ENCODE assay signal across 35 mouse cellular contexts in genomic region chr11:77502481-77502880, GRCm38 (mm10). TPM values are rescaled to one million over a fixed set of nuclear protein-coding genes. Genes with fewer than 3 reads are reported as not detected.
A peak's percentile ranks its signal among the peaks of the same experiment; 100 is the strongest.
DNase-seq lines count a peak whose midpoint lies in the region; ATAC-seq and TF ChIP-seq lines count a peak whose summit lies in the region.
"Had no signal": no experiment of that assay in that cellular context is flagged by ENCODE, and none has a peak within 500 bp of the region (broad histone marks: within the 10 kb centered on the region; RNA-seq: fewer than 3 reads in every experiment).

No protein-coding gene starts in this region.

- peak overlapping the region; percentile 26 for H3K27ac ChIP-seq in heart, adult 2 months
- no peak overlapping the region for H3K27ac ChIP-seq in kidney, embryonic 15.5 days
- H3K27ac ChIP-seq: embryonic facial prominence, embryonic 15.5 days; forebrain, embryonic 12.5 days; hindbrain, embryonic 15.5 days; liver, embryonic 13.5 days; midbrain, embryonic 13.5 days; neural tube, embryonic 15.5 days had no signal

- H3K36me3 ChIP-seq in heart, adult 2 months (ENCODE audit: control insufficient read depth, insufficient read depth, low read length), result peaks cover 2% of the 10 kb centered on the region; the same call in 1 of the 2 replicates
- H3K36me3 ChIP-seq in kidney, embryonic 15.5 days, result peaks cover 83% of the 10 kb centered on the region
- peaks cover 91% of the 10 kb centered on the region for H3K36me3 ChIP-seq in E14TG2a.4 (ENCODE audit: insufficient read depth, low read length)

- WGBS in heart, adult 2 months, result 61% methylated on average over 6 of the region's 6 CpGs
- 76% methylated on average over 6 of the region's 6 CpGs for WGBS in kidney, embryonic 15.5 days

- peaks cover 23% of the 10 kb centered on the region for H3K4me1 ChIP-seq in heart, adult 2 months (ENCODE audit: control insufficient read depth, insufficient read depth, low read length)
- peaks cover 35% of the 10 kb centered on the region for H3K4me1 ChIP-seq in kidney, embryonic 15.5 days
- H3K4me1 ChIP-seq in E14TG2a.4 (replicated peaks; ENCODE audit: low read depth, low read length), result peaks cover 100% of the 10 kb centered on the region

- no peaks in the 10 kb centered on the region for H3K9me3 ChIP-seq in kidney, embryonic 15.5 days (replicated peaks)
- no peaks in the 10 kb centered on the region for H3K9me3 ChIP-seq in E14TG2a.4 (ENCODE audit: low read length)
- H3K9me3 ChIP-seq: embryonic facial prominence, embryonic 15.5 days; forebrain, embryonic 12.5 days; G1E; hindbrain, embryonic 15.5 days; liver, embryonic 13.5 days; megakaryocyte, embryonic 14.5 days; midbrain, embryonic 13.5 days; neural tube, embryonic 15.5 days had no signal

- no peak overlapping the region for H3K9ac ChIP-seq in heart, adult 2 months (ENCODE audit: low read depth, low read length)
- H3K9ac ChIP-seq in kidney, embryonic 15.5 days, result no peak overlapping the region
- H3K9ac ChIP-seq: embryonic facial prominence, embryonic 15.5 days; forebrain, embryonic 12.5 days; hindbrain, embryonic 15.5 days; liver, embryonic 13.5 days; midbrain, embryonic 13.5 days; neural tube, embryonic 15.5 days had no signal

- no peak for ATAC-seq in kidney, embryonic 15.5 days (replicated peaks; ENCODE audit: low FRiP score)
- ATAC-seq: lung, postnatal 0 days; midbrain, embryonic 13.5 days had no signal

- no peak overlapping the region for H3K4me2 ChIP-seq in kidney, embryonic 15.5 days
- H3K4me2 ChIP-seq: embryonic facial prominence, embryonic 15.5 days; forebrain, embryonic 12.5 days; hindbrain, embryonic 15.5 days; liver, embryonic 13.5 days; midbrain, embryonic 13.5 days; neural tube, embryonic 15.5 days had no signal

- no peak for TF ChIP-seq CTCF in heart, adult 2 months (IDR thresholded peaks at IDR 0.05)
- TF ChIP-seq CTCF in E14TG2a.4 (conservative IDR thresholded peaks at IDR 0.05; ENCODE audit: low read length), result no peak; the same call in 1 of the 2 replicates

- no peak for TF ChIP-seq EP300 in heart, adult 2 months (IDR thresholded peaks at IDR 0.05; ENCODE audit: insufficient read depth, low read depth, low read length)

- H3K4me3 ChIP-seq in heart, adult 2 months, result no peak overlapping the region
- no peak overlapping the region for H3K4me3 ChIP-seq in kidney, embryonic 15.5 days (replicated peaks)
- peak overlapping the region; percentile 46 for H3K4me3 ChIP-seq in E14TG2a.4 (replicated peaks; ENCODE audit: low read length)
- H3K4me3 ChIP-seq: embryonic facial prominence, embryonic 15.5 days; forebrain, embryonic 12.5 days; hindbrain, embryonic 15.5 days; liver, embryonic 13.5 days; megakaryocyte, embryonic 14.5 days; midbrain, embryonic 13.5 days; neural tube, embryonic 15.5 days had no signal

- H3K27me3 ChIP-seq in heart, adult 2 months (ENCODE audit: control insufficient read depth, insufficient read depth, low read length), result no peaks in the 10 kb centered on the region
- H3K27me3 ChIP-seq in kidney, embryonic 15.5 days, result no peaks in the 10 kb centered on the region
- H3K27me3 ChIP-seq in E14TG2a.4 (ENCODE audit: insufficient read depth, low read length), result no peaks in the 10 kb centered on the region
- H3K27me3 ChIP-seq: CH12.LX; embryonic facial prominence, embryonic 15.5 days; forebrain, embryonic 12.5 days; hindbrain, embryonic 15.5 days; liver, embryonic 13.5 days; megakaryocyte, embryonic 14.5 days; midbrain, embryonic 13.5 days; neural tube, embryonic 15.5 days had no signal

- DNase-seq in cerebellum, adult 9-11 months, result peak; percentile 32
- no peak for DNase-seq in cerebellum, postnatal 10 days
- DNase-seq in heart, adult 2 months, result no peak
- DNase-seq in heart, postnatal 4 days, result no peak
- peak; percentile 15 for DNase-seq in kidney, adult 9 months
- DNase-seq in ovary, postnatal 36 days (ENCODE audit: low spot score), result no peak
- DNase-seq: adrenal gland, adult 8-10 months; gastrocnemius, postnatal 25 days; heart, adult 18-20 months; kidney, postnatal 36 days; layer of hippocampus, postnatal 36 days; left cerebral cortex, postnatal 4 days; liver, embryonic 13.5 days; lung, adult 18-20 months; right cerebral cortex, postnatal 25 days; thymus, postnatal 14 days had no signal

- intact Hi-C loops in heart, adult 2 months (cut with DNase I), result no loop called here

- no peak for TF ChIP-seq POLR2A in heart, adult 2 months (IDR thresholded peaks at IDR 0.05; ENCODE audit: insufficient read depth, low read depth, low read length)

- H3K79me2 ChIP-seq in heart, adult 2 months (replicated peaks; ENCODE audit: control insufficient read depth, insufficient read depth, low read length), result peaks cover 2% of the 10 kb centered on the region; the same call in 1 of the 2 replicates

RNA-seq across cellular contexts. Expression of gene Git1, which starts 9.1 kb away (rescaled TPM):
- total RNA-seq in heart, adult 2 months (2021), result 10 to 100 TPM; 53.3 to 59.4 TPM
- polyA plus RNA-seq in heart, adult 2 months (2012; rRNA removed), result 52.3 and 54.0 TPM in 2 replicates
- 10 to 100 TPM; 76.8 to 81.0 TPM for total RNA-seq in heart, postnatal 4 days (2021)
- polyA plus RNA-seq in kidney, embryonic 15.5 days (2015; fragmentation: Nextera tagmentation; extraction: Ambion mirVana), result 9.7 and 12.6 TPM in 2 replicates

RNA-seq across cellular contexts. Expression of gene Abhd15, which starts 12.4 kb away (rescaled TPM):
- total RNA-seq in heart, adult 2 months (2021), result 1 to 10 TPM; 2.4 to 2.9 TPM
- polyA plus RNA-seq in heart, adult 2 months (2012; rRNA removed), result 1.4 and 2.0 TPM in 2 replicates
- total RNA-seq in heart, postnatal 4 days (2021), result 1 to 10 TPM; 1.4 to 1.5 TPM
- 1.9 TPM in 2 replicates for polyA plus RNA-seq in kidney, embryonic 15.5 days (2015; fragmentation: Nextera tagmentation; extraction: Ambion mirVana)

RNA-seq across cellular contexts. Expression of gene Ankrd13b, which starts 13.0 kb away (rescaled TPM):
- total RNA-seq in heart, adult 2 months (2021), result 10 to 100 TPM in 1 of 2 experiments, 1 to 10 TPM in 1; 9.2 to 10.6 TPM
- polyA plus RNA-seq in heart, adult 2 months (2012; rRNA removed), result 19.4 and 20.3 TPM in 2 replicates
- 10 to 100 TPM; 17.3 to 17.4 TPM for total RNA-seq in heart, postnatal 4 days (2021)
- 5.3 and 6.9 TPM in 2 replicates for polyA plus RNA-seq in kidney, embryonic 15.5 days (2015; fragmentation: Nextera tagmentation; extraction: Ambion mirVana)
- total RNA-seq: monocyte, adult 5-6 weeks had no signal

RNA-seq across cellular contexts. Expression of gene Trp53i13, which starts 13.3 kb away (rescaled TPM):
- 1 to 10 TPM; 8.3 to 9.8 TPM for total RNA-seq in heart, adult 2 months (2021)
- polyA plus RNA-seq in heart, adult 2 months (2012; rRNA removed), result 13.5 and 14.2 TPM in 2 replicates
- total RNA-seq in heart, postnatal 4 days (2021), result 10 to 100 TPM; 12.0 to 13.7 TPM
- 34.8 and 41.2 TPM in 2 replicates for polyA plus RNA-seq in kidney, embryonic 15.5 days (2015; fragmentation: Nextera tagmentation; extraction: Ambion mirVana)
- total RNA-seq: monocyte, adult 5-6 weeks had no signal

RNA-seq across cellular contexts. Expression of gene Gm10392, which starts 16.5 kb away (rescaled TPM):
- not detected for total RNA-seq in heart, adult 2 months (2021)
- polyA plus RNA-seq in heart, adult 2 months (2012; rRNA removed), result 0.06 TPM in 1 of 2 replicates, not detected in the other
- not detected for total RNA-seq in heart, postnatal 4 days (2021)
- 0.27 TPM in 1 of 2 replicates, not detected in the other for polyA plus RNA-seq in kidney, embryonic 15.5 days (2015; fragmentation: Nextera tagmentation; extraction: Ambion mirVana)
- total RNA-seq: adrenal gland, adult 8-10 months; adrenal gland, postnatal 4 days; gastrocnemius, postnatal 25 days; heart, adult 18-20 months; layer of hippocampus, postnatal 36 days; left cerebral cortex, postnatal 4 days; monocyte, adult 5-6 weeks had no signal
- polyA plus RNA-seq: C2C12; cerebellum, adult 2 months; forebrain, embryonic 12.5 days; G1E; heart, embryonic 14.5 days; intestine, embryonic 14.5 days; kidney, embryonic 14.5 days; urinary bladder, adult 2 months had no signal

Comparison
In these comparisons a context has a peak if more than half of its experiments do, and no peak if none do; other contexts are left out.
1. DNase-seq: peak in cerebellum, adult 9-11 months (single experiment) and kidney, adult 9 months (single experiment); none in cerebellum, postnatal 10 days (0 of 2), heart, adult 2 months (0 of 2), heart, postnatal 4 days (single experiment) and ovary, postnatal 36 days (single experiment).